Mouse (Mus musculus): Measurements from ENCODE around the gene Epha2. TPM values are rescaled to one million over a fixed set of nuclear protein-coding genes. Genes with fewer than 3 reads are reported as not detected.

The Epha2 gene
- polyA plus RNA-seq, 1 experiment from 2014 or later: 3.4 TPM

DNA sequence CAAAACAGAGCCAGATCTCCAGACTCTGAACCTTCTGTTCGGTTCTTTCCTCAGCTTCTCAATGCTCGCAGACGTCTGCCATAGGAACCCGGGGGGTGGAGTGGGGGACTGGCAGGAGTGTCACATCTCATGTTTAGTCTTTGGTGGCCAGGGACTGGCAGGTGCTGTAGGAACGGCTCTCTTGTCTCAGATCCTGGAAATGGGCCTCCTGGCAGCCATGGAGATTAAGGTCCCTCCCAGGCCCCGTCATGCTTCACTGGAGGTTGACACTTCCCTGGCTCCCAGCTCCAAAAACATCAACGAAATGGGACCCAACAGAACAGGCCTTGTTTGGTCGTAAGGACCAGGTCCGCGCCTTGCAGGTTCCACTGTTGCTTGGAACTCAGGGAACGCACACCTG is 47.6 kb downstream of the Epha2 start:
- WGBS: 74% methylated on average over 11 of the region's 11 CpGs
- H3K4me1 ChIP-seq (replicated peaks; ENCODE audit: control insufficient read depth, insufficient read depth, low read length): peaks cover 8% of the 10 kb centered on the region; the same call in 1 of the 2 replicates
- no peaks in the 10 kb centered on the region for H3K9me3 ChIP-seq (ENCODE audit: control insufficient read depth, low read length)
- no peaks in the 10 kb centered on the region for H3K36me3 ChIP-seq (ENCODE audit: control insufficient read depth, insufficient read depth, low read length)
- no peak overlapping the region for H3K9ac ChIP-seq (ENCODE audit: low read length)
- H3K4me3 ChIP-seq (ENCODE audit: low read depth, low read length): no peak overlapping the region
- H3K27me3 ChIP-seq (replicated peaks; ENCODE audit: control insufficient read depth, insufficient read depth, low read length): no peaks in the 10 kb centered on the region
- no peak overlapping the region for H3K27ac ChIP-seq (ENCODE audit: low read depth)
- no peak overlapping the region for H3K4me2 ChIP-seq (ENCODE audit: low read length)
- DNase-seq (ENCODE audit: low spot score): no peak
- no peak for ATAC-seq (replicated peaks; ENCODE audit: low FRiP score, low TSS enrichment, low read depth)

DNA sequence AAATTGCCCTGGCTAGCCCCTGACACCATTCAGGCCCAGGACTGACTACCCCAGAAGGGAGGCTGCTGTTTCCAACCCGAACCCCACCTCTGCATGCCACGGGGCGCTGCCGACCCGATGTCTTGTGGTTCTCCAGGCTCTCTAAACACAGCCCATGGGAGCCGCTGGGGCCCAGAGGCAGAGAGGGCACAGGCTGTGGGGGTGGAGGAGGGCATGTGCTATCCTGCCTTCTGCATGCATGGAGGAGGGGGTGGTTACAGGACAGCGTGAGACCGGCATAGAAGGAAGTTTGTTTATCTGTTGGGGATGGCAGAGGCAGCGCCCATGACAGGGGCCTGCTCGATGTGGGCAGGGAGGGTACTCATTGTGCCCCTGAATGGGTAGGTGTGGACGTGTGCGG is 49.0 kb downstream of the Epha2 start:
- no peaks in the 10 kb centered on the region for H3K9me3 ChIP-seq (ENCODE audit: control insufficient read depth, low read length)
- no peaks in the 10 kb centered on the region for H3K36me3 ChIP-seq (ENCODE audit: control insufficient read depth, insufficient read depth, low read length)
- no peak overlapping the region for H3K4me3 ChIP-seq (ENCODE audit: low read depth, low read length)
- no peak for DNase-seq (ENCODE audit: low spot score)
- no peak overlapping the region for H3K27ac ChIP-seq (ENCODE audit: low read depth)
- H3K27me3 ChIP-seq (replicated peaks; ENCODE audit: control insufficient read depth, insufficient read depth, low read length): no peaks in the 10 kb centered on the region
- H3K4me1 ChIP-seq (replicated peaks; ENCODE audit: control insufficient read depth, insufficient read depth, low read length): peaks cover 8% of the 10 kb centered on the region; the same call in 1 of the 2 replicates
- H3K9ac ChIP-seq (ENCODE audit: low read length): no peak overlapping the region
- no peak overlapping the region for H3K4me2 ChIP-seq (ENCODE audit: low read length)
- ATAC-seq (replicated peaks; ENCODE audit: low FRiP score, low TSS enrichment, low read depth): no peak
- WGBS: 67% methylated on average over 12 of the region's 12 CpGs

DNA sequence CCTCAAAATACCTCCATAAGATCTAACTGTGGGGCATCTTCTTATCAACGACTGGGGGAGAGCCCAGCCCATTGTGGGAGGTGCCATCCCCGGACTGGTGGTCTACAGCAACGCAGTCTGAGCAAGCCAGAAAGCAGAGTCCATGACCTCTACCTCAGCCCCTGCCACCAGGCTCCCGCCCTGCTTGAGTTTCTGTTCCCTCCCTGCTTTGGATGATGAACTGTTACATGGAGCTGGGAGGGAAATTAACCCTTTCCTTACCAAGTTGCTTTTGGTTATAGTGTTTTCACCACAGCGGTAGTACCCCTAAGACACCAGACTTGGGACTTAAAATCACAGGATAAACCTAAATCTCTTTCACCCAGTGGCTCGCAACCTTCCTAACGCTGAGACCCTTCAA is 50.9 kb downstream of the Epha2 start:
- H3K9ac ChIP-seq (ENCODE audit: low read length): no peak overlapping the region
- no peaks in the 10 kb centered on the region for H3K9me3 ChIP-seq (ENCODE audit: control insufficient read depth, low read length)
- WGBS: 39% methylated on average over 7 of the region's 7 CpGs
- H3K27me3 ChIP-seq (replicated peaks; ENCODE audit: control insufficient read depth, insufficient read depth, low read length): no peaks in the 10 kb centered on the region
- DNase-seq (ENCODE audit: low spot score) (no peak), ATAC-seq (replicated peaks; ENCODE audit: low FRiP score, low TSS enrichment, low read depth) (no peak)
- no peak overlapping the region for H3K4me2 ChIP-seq (ENCODE audit: low read length)
- H3K4me3 ChIP-seq (ENCODE audit: low read depth, low read length): no peak overlapping the region
- H3K4me1 ChIP-seq (replicated peaks; ENCODE audit: control insufficient read depth, insufficient read depth, low read length): peaks cover 8% of the 10 kb centered on the region; the same call in 1 of the 2 replicates
- no peaks in the 10 kb centered on the region for H3K36me3 ChIP-seq (ENCODE audit: control insufficient read depth, insufficient read depth, low read length)
- no peak overlapping the region for H3K27ac ChIP-seq (ENCODE audit: low read depth)

DNA sequence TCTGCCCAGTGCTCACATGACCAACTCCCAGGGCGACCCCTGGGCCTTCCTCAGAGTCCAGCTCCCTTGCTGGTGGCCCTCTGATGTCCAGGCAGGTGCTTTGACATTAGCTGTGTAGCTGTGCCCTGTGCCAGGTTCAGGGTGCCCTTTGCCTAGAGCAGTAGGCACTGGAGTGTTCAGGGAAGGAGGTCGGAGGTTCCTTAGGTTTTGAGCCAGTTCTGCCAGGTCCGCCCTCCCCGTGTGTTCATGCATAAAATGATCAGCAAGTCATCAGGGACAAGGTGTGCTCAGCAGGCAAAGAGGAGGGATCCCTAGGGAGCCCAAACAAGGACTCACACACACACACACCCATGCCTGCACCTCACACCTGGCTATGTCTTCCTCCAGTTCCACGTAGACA is 51.9 kb downstream of the Epha2 start:
- peaks cover 3% of the 10 kb centered on the region; the same call in 1 of the 2 replicates for H3K4me1 ChIP-seq (replicated peaks; ENCODE audit: control insufficient read depth, insufficient read depth, low read length)
- no peaks in the 10 kb centered on the region for H3K36me3 ChIP-seq (ENCODE audit: control insufficient read depth, insufficient read depth, low read length)
- H3K27me3 ChIP-seq (replicated peaks; ENCODE audit: control insufficient read depth, insufficient read depth, low read length): no peaks in the 10 kb centered on the region
- no peak overlapping the region for H3K9ac ChIP-seq (ENCODE audit: low read length)
- H3K4me2 ChIP-seq (ENCODE audit: low read length): no peak overlapping the region
- DNase-seq (ENCODE audit: low spot score) (no peak), ATAC-seq (replicated peaks; ENCODE audit: low FRiP score, low TSS enrichment, low read depth) (no peak)
- no peaks in the 10 kb centered on the region; the same call in 1 of the 2 replicates for H3K9me3 ChIP-seq (ENCODE audit: control insufficient read depth, low read length)
- 81% methylated on average over 5 of the region's 5 CpGs for WGBS
- H3K4me3 ChIP-seq (ENCODE audit: low read depth, low read length): no peak overlapping the region
- no peak overlapping the region for H3K27ac ChIP-seq (ENCODE audit: low read depth)

DNA sequence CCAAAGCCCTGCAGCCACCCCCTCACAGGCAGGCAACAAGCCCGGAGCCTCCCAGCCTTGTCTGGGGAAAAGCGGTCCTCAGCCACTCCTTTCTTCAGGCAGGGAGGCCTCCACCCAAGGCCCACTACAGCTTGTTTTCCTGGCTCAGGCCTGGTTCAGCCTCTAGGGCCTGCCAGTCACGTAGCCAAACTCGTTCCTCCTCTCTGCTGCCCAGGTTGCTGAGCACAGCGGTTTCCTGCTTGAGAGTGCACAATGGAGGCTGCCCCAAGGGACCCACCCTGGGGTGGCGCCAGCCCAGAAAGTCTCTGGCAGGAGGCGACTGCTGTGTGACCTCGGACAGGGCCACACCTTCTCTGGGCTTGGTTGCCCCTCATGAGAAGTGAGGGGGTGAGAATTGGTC is 52.8 kb downstream of the Epha2 start:
- WGBS: 58% methylated on average over 8 of the region's 8 CpGs
- no peak overlapping the region for H3K4me3 ChIP-seq (ENCODE audit: low read depth, low read length)
- ATAC-seq (replicated peaks; ENCODE audit: low FRiP score, low TSS enrichment, low read depth) (peak; percentile 50; the same call in 1 of the 2 replicates), DNase-seq (ENCODE audit: low spot score) (no peak)
- 0 out of 2 replicates have a peak overlapping the region, but pooled peaks have one; percentile 3 for H3K27ac ChIP-seq (ENCODE audit: low read depth)
- H3K27me3 ChIP-seq (replicated peaks; ENCODE audit: control insufficient read depth, insufficient read depth, low read length): no peaks in the 10 kb centered on the region
- no peak overlapping the region for H3K4me2 ChIP-seq (ENCODE audit: low read length)
- peaks cover 3% of the 10 kb centered on the region; the same call in 1 of the 2 replicates for H3K4me1 ChIP-seq (replicated peaks; ENCODE audit: control insufficient read depth, insufficient read depth, low read length)
- no peak overlapping the region for H3K9ac ChIP-seq (ENCODE audit: low read length)
- H3K9me3 ChIP-seq (ENCODE audit: control insufficient read depth, low read length): no peaks in the 10 kb centered on the region; the same call in 1 of the 2 replicates
- no peaks in the 10 kb centered on the region for H3K36me3 ChIP-seq (ENCODE audit: control insufficient read depth, insufficient read depth, low read length)

DNA sequence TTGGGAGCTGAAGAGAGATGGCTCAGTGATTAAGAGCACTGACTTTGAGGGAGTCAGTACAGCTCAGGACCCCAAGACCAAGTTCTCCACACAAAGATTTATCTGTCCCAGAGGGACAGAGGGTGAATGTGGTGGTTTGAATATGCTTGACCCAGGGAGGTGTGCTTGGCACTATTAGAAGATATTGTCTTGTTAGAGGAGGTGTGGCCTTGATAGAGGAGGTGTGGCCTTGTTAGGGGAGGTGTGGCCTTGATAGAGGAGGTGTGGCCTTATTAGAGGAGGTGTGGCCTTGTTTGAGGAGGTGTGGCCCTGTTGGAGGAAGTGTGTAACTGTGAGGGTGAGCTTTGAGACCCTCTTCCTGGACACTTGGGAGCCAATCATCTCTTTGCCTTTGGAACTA is 56.8 kb downstream of the Epha2 start:
- Histone ChIP-seq H3K4me1 (replicated peaks; ENCODE audit: control insufficient read depth, insufficient read depth, low read length) (peaks cover 7% of the 10 kb centered on the region), H3K9ac (ENCODE audit: low read length) (no peak overlapping the region), H3K4me2 (ENCODE audit: low read length) (no peak overlapping the region), H3K27me3 (replicated peaks; ENCODE audit: control insufficient read depth, insufficient read depth, low read length) (no peaks in the 10 kb centered on the region), H3K9me3 (ENCODE audit: control insufficient read depth, low read length) (no peaks in the 10 kb centered on the region; the same call in 1 of the 2 replicates), H3K27ac (ENCODE audit: low read depth) (no peak overlapping the region), H3K4me3 (ENCODE audit: low read depth, low read length) (no peak overlapping the region), H3K36me3 (ENCODE audit: control insufficient read depth, insufficient read depth, low read length) (no peaks in the 10 kb centered on the region)
- no peak for DNase-seq (ENCODE audit: low spot score)
- no peak for ATAC-seq (replicated peaks; ENCODE audit: low FRiP score, low TSS enrichment, low read depth)

DNA sequence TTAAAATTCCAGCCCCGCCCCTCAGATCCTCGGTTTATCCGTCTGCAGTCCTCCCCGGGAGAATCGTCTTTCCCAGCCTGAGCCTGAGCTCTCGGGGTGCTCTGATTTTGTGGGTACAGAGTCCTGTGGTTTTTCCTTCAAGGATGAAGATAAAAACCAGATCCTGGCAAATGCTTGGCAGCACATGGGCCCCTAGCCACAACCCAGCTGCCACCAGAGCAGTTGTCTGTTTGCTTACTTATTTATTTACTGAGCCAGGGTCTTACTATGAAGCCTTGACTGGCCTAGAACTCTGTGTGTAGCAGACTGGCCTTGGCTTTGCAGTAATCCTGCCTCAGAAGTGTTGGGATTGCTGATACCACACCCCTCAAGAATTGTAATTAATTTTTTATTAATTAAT is 58.2 kb downstream of the Epha2 start:
- no peak overlapping the region for H3K4me3 ChIP-seq (ENCODE audit: low read depth, low read length)
- H3K27ac ChIP-seq (ENCODE audit: low read depth): no peak overlapping the region
- no peak overlapping the region for H3K4me2 ChIP-seq (ENCODE audit: low read length)
- ATAC-seq (replicated peaks; ENCODE audit: low FRiP score, low TSS enrichment, low read depth): no peak
- H3K4me1 ChIP-seq (replicated peaks; ENCODE audit: control insufficient read depth, insufficient read depth, low read length): peaks cover 7% of the 10 kb centered on the region
- H3K36me3 ChIP-seq (ENCODE audit: control insufficient read depth, insufficient read depth, low read length): no peaks in the 10 kb centered on the region
- no peak overlapping the region for H3K9ac ChIP-seq (ENCODE audit: low read length)
- H3K27me3 ChIP-seq (replicated peaks; ENCODE audit: control insufficient read depth, insufficient read depth, low read length): 0 out of 2 replicates have a peak, but pooled peaks cover 3% of the 10 kb centered on the region
- no peak for DNase-seq (ENCODE audit: low spot score)
- WGBS: 85% methylated on average over 6 of the region's 6 CpGs
- no peaks in the 10 kb centered on the region; the same call in 1 of the 2 replicates for H3K9me3 ChIP-seq (ENCODE audit: control insufficient read depth, low read length)

DNA sequence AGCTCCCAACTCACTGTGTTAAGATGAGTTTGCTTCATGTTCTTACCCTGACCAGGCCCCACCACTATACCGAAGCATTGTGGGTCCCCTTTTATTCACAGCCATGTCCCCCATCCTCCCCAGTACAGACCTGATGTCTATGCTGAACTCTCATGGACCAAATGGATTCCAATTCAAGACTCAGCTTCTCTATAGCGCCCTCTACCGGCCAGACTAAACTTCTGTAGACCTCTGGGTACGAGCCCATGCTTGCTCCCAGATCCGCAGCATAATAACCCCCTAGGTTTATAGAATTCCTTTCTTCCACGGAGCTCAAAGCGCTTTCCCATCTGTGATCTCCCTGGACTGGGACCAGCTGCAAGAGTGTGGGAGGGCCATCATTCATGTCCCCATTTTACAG is 59.8 kb downstream of the Epha2 start:
- Histone ChIP-seq H3K27ac (ENCODE audit: low read depth) (no peak overlapping the region), H3K4me1 (replicated peaks; ENCODE audit: control insufficient read depth, insufficient read depth, low read length) (peaks cover 7% of the 10 kb centered on the region), H3K9ac (ENCODE audit: low read length) (no peak overlapping the region), H3K27me3 (replicated peaks; ENCODE audit: control insufficient read depth, insufficient read depth, low read length) (peaks cover 10% of the 10 kb centered on the region; the same call in 1 of the 2 replicates), H3K36me3 (ENCODE audit: control insufficient read depth, insufficient read depth, low read length) (no peaks in the 10 kb centered on the region), H3K4me2 (ENCODE audit: low read length) (no peak overlapping the region), H3K4me3 (ENCODE audit: low read depth, low read length) (no peak overlapping the region), H3K9me3 (ENCODE audit: control insufficient read depth, low read length) (no peaks in the 10 kb centered on the region; the same call in 1 of the 2 replicates)
- 36% methylated on average over 7 of the region's 7 CpGs for WGBS
- DNase-seq (ENCODE audit: low spot score): peak; percentile 72
- no peak for ATAC-seq (replicated peaks; ENCODE audit: low FRiP score, low TSS enrichment, low read depth)

DNA sequence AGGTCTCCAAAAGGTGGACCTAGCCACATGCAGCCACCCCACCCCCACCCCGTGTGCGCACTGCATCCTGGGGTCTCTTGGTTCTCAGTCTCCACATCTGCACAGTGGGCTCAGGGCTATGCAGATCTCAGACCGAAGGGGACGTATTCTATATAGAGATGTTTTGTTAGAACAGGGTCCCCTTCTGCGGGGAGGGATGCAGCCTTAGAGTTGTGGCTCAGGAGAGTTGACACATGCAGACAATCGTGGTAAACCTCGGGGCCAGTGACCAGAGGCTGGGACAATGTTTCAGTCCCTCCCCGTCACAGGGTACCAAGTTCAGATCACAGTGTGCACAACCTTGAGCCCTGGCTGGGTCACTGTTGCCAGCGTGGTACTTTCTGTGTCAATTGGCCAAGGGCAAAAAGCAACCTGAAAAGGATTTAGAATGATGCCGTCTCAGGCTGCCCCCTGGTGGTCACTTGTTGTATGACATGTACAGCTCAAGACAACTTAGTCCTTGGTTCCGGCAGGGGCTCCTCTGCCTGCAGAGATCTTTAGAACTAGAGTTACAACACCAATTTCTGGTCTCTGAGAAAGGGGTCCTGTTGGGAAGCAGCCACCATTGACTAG is 62.0 kb downstream of the Epha2 start:
- no peaks in the 10 kb centered on the region for H3K9me3 ChIP-seq (ENCODE audit: control insufficient read depth, low read length)
- H3K4me1 ChIP-seq (replicated peaks; ENCODE audit: control insufficient read depth, insufficient read depth, low read length): peaks cover 7% of the 10 kb centered on the region
- H3K9ac ChIP-seq (ENCODE audit: low read length): no peak overlapping the region
- ATAC-seq (replicated peaks; ENCODE audit: low FRiP score, low TSS enrichment, low read depth) (0 out of 2 replicates have a peak, but pooled peaks have one; percentile 15), DNase-seq (ENCODE audit: low spot score) (peak; percentile 98)
- H3K27me3 ChIP-seq (replicated peaks; ENCODE audit: control insufficient read depth, insufficient read depth, low read length): peaks cover 22% of the 10 kb centered on the region
- H3K4me2 ChIP-seq (ENCODE audit: low read length): no peak overlapping the region
- no peaks in the 10 kb centered on the region for H3K36me3 ChIP-seq (ENCODE audit: control insufficient read depth, insufficient read depth, low read length)
- 25% methylated on average over 11 of the region's 11 CpGs for WGBS
- H3K4me3 ChIP-seq (ENCODE audit: low read depth, low read length): no peak overlapping the region
- H3K27ac ChIP-seq (ENCODE audit: low read depth): no peak overlapping the region
